Mouse (Mus musculus): ENCODE measurements around the gene Sgce.
"Not testable (repeated sequence)": the region's sequence is repeated elsewhere in the genome, so short reads cannot be mapped to it uniquely, and the experiment has no call there.

The Sgce gene

DNA sequence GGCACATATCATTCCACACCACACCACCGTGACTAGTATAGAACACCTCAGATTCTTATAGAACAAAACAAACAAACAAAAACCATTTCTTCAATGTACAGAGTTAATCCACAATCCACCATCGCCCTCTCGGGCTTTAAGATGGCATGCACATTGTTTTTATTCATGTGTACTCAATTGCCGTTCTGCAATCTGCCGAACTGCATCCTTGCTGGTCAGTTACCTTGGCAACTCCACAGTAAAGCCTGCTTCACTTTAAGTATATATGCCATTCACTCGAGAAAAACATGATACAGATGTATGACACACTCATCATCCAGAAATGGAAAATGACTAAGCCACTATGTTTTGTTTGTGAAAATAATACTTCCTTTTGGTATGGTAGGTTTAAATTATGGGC lies 24.9 kb downstream of the Sgce start:
- DNase-seq: no peak

DNA sequence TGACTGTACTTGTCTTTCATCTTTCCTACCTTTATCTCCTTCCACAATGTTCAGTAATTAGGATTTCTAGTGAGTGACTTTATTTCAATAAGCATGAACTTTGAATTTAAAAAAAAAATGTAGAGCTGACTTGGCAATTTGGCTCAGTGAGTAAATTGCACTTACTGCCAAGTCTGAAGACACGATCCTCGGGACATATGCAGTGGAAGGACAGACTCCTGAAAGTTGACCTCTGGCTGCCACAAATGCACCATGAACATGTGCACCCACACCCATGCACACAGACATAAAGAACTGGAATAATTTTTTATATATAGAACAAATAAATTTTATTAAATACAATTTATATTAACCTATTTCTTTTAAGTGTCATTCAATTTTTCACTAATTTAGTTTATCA lies 29.7 kb downstream of the Sgce start:
- DNase-seq: no peak

- DNase-seq: no peak
These were observed 30.8 kb downstream of the Sgce start for GRCm38 (mm10) chr6:4716171-4716570.

GRCm38 (mm10) chr6:4708971-4709370 lies 38.0 kb downstream of the Sgce start:
- no peak for DNase-seq

DNA sequence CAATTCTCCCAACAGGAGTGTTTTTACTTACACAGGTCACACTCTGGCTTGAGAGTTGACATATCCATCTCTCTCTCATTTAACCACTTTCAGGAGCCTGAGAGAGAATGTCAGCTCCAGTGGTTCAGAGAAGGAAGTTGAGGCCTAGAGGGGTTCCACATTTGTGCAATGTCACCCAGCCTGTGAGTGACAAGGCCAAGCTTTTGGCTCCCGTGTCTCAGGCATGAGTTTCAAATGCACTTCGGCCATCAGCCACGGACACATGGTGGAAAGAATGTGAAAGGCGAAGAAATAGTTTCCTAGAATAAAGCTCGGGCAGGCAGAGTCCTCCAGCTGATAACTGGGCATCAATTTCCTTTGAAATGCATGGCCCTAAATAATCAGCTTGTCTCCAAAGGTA lies 40.6 kb downstream of the Sgce start:
- DNase-seq: no peak

DNA sequence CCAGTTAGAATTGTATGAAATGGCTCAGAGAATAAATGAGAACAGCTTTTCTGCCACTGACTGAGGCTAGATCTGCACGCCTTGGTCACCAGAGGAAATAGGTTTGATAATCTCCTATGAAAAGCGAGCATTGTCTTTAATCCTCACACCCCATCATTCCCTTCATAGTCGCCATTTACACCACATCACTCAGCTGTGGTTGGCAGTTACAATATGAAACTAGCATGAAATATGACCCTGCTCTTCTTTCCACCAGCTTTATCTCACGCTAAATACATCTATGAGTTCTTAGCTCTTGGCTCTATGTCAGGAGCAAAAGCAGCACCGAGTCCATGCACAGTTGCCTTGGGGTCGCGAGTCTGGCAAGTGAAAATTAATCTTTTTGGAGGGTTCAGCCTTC lies 43.1 kb downstream of the Sgce start:
- no peak for DNase-seq

- no peak for DNase-seq
These were observed 45.4 kb downstream of the Sgce start for GRCm38 (mm10) chr6:4701641-4702040.

GRCm38 (mm10) chr6:4695778-4696177 lies 51.2 kb downstream of the Sgce start:
- DNase-seq: no peak

DNA sequence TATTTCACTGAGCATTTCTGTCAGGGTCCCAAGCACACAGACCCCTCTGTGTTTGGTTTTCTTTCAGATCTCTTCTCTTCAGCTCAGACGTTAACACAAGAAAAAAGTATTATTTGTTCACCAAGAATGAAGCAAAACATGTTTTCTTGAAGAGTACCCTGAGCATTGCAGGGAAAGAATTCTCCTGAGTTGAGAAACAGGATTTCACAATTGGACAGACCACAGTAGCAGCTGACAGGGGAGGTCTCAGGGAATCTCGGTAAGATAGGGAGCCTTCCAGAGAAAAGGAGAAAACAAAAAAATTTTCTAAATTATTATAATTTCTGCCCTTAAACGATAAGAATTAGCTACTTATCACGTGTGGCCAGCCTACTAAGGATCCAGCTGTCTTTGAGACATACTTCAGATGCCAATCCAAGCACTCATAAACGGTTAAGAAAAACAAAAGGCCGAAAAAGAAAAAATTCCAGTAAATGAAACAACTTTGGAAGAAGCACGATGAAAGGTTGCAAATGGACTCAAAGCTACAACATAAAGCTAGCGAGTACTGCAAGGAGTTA lies 52.3 kb downstream of the Sgce start:
- DNase-seq: no peak

DNA sequence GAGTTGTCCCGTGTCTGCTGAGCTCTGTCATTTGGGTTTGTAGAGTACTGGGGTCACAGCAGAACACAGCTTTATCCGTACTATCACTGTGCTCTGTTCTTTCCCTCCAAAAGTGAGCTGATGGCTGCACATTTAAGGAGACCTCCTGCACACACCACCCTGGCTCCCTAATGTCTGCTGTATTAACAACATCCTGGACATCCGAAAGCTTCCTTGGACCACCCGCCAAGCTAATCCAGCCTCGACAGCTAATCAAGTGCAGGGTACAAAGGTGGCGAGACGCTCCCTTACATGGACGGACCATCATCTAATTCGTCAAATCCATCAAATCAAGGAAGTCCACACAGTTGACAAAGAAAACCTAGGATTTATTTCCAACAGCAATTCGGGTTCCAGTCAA lies 53.5 kb downstream of the Sgce start:
- DNase-seq: no peak

GRCm38 (mm10) chr6:4690438-4690837 lies 56.6 kb downstream of the Sgce start:
- no peak for DNase-seq

DNA sequence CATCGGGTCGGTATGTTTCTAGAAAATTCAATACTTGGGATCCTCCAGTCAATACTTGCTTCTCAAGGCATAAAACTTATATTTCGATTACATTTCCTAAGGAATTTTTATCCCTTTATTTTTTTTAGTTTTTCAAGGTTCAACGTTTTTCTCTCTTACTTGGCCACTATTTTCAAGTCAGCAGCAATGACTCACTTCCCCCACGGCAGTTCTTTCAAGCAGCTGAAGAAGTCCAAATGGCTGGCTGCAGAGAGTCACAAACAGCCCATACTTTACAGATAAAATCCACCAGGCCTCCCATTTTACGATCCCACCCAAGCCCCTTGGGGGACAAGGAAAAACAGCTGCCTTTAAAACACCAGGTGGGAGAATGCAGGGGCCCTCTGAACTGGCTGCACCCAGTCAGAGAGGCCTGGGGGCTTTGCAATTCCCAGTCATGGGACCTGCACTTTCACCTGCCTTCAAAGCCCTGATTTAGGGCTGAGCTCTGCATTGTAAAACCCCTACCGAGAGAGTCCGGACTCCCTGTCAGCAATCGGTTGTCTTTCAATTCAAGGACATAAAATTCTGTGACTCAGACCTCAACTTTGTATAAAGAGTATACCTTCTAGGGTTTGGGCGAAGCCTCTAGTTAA lies 62.2 kb downstream of the Sgce start:
- no peak for DNase-seq

GRCm38 (mm10) chr6:4680576-4680975 lies 66.4 kb downstream of the Sgce start:
- DNase-seq: no peak

DNA sequence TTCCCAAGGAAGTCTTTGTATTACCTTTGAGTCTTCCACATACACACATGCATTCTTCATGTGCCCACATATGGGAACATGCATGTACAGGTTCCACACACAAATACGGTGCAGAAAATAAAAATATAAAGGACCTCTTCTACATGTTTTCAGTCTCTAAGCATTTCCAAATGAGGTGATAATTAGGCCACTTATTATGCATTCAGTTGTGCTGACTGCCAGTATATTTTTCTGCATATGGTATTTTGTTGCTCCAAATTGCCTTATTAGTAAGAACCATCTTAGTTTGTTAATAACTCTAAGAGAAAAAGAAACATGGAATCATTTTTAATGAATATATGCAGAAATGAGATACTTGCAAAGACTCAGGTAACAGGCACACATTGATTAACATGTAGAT lies 67.0 kb downstream of the Sgce start:
- no peak for DNase-seq

DNA sequence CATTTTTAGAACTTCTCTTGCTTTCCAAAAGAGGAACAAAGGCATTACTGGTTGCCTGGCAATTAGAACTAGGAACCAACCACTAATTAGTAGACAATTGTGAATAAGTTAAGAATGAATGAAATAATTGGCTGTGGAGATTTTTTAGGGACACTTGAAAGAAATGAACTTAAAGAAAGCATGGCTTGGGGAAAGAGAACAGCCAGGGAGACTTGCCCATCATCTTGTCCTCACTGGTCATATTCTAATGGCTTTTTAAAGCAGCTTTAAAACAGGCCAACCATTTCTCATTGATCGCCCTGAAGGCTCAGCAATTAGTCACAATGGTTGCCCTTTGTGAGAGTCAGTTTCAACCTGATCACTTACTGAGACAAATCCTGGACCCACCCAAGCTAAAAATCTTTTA lies 69.6 kb downstream of the Sgce start:
- no peak for DNase-seq

DNA sequence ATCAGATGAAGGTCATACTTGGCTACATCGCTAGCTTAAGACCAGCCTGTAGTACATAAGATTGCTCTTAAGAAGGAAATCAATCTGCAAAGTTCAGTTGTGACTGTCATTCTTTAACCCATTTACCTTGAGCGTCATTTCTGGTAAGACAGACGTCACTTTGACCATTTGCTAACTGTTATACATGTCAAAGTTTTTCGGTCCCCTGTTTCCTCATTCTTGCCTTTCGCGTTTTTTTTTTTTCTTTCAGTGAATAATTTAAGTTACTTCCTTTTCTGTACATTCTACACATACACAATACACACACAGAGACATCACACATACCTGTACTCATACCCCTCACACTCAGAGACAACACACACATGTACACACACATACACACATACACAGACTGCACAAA lies 81.9 kb downstream of the Sgce start:
- DNase-seq: no peak

- no peak for DNase-seq
These were observed 82.7 kb downstream of the Sgce start for GRCm38 (mm10) chr6:4664313-4664712.

DNA sequence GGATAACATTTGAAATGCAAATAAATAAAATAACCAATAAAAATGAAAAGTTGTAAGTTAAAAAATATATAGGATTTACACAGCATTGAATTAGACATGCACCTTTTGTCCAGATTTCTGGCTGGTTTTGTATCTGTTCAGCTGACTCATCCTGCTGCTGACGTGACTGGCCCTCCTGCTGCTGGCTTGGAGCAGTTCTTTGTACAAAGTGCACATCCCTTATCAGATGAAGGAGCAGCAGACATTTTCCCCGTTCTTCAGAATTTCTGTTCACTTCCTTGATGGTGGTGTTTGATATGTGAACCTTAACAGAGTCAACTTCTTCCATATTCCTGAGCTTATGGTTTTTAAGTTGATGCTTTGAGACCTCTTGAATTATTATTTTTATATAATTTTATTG lies 83.5 kb downstream of the Sgce start:
- no peak for DNase-seq

- no peak for DNase-seq
These were observed 88.1 kb downstream of the Sgce start for GRCm38 (mm10) chr6:4658861-4659260.

DNA sequence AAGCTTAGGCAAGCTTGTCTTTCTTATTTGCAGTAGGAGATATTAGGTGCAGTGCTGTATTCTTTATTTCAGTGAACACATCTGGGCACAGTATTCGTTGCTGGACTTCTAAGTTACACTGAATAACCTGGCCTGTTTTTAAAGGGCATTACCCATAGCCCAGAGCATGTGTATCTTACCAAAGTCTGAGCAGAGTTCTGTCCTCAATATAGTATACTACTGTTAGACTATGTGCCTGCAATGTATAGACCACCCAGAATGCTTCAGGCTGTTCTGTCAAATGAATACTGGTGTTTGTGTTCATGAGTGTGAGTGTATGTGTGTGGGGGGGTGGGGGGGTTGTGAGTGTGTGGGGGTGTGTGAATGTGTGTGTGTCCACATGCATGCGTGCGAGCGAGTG lies 91.1 kb downstream of the Sgce start:
- no peak for DNase-seq

GRCm38 (mm10) chr6:4655466-4655865 lies 91.5 kb downstream of the Sgce start:
- no peak for DNase-seq

DNA sequence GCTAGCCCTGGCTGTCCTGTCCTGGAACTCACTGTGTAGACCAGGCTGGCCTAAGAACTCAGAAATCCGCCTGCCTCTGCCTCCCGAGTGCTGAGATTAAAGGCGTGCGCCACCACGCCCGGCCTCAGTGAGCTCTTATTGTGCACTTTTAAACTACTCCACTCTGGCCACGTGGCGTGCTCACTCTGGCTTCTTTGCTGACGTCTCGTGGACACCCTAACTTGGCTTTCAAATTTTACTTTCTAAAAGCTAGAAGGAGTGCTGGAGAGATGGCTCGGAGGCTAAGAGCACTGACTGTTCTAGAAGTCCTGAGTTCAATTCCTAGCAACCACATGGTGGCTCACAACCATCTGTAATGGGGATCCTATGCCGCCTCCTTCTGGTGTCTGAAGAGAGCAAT lies 93.3 kb downstream of the Sgce start:
- not testable (repeated sequence) for DNase-seq

DNA sequence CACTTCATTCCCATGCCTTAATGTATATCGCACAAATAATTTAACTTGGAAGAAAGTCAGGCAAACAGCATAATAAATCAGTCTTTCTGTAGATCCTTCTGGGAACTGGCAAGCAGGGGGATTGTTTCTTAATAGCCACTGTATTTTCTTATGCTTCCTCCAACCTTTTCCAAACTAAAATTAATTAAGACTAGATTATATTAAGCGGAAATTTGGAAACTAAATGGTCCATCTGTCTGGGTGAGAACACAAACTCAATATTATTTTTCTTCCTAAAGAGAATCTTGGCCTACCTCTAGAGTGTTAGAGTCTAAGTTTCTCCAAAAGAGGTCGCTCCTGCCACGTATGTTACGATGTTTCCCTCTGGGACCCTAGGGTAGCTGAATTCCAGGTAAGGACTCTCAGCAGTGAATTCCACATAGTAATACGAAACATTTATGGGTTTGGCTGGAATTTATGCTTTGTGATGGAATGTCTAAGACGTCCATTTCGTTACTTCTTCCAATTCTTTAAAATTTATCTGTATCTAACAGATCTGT lies 94.3 kb downstream of the Sgce start:
- no peak for DNase-seq

DNA sequence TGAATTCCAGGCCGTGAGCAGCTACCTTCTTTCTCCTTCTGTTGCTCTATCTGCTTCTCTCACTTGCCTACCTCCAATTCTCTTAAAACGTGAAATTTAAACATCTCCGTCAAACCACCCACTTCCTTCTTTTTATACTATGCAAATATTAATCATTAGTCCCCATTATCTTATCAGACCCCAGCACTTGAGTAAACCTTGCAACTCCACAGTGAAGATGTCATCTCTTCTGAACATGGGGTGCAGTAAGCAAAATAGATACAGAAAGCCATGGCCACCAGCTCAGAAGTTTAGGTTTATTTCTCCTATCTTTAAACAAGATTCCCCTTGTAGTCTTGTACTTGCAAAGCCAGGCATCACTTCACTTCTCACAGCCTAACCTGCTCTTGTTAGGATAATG lies 99.7 kb downstream of the Sgce start:
- DNase-seq: no peak

- no peak for DNase-seq
These were observed 104.9 kb downstream of the Sgce start for GRCm38 (mm10) chr6:4642068-4642467.
